Mouse (Mus musculus): ENCODE results near the gene Zswim3. TPM values are rescaled to one million over a fixed set of nuclear protein-coding genes. Genes with fewer than 3 reads are reported as not detected.

Zswim3 gene
- 1 to 10 TPM; 1.4 TPM for total RNA-seq (2021)
- long read RNA-seq, experiment 1, partial matches to known transcripts, result 0 of 2 reads
- long read RNA-seq, experiment 1, other reads (novel, unspliced or antisense), result 1 of 2 reads
- long read RNA-seq, experiment 2, partial matches to known transcripts, result 0 of 1 reads
- long read RNA-seq, experiment 2, other reads (novel, unspliced or antisense), result 1 of 1 reads

DNA sequence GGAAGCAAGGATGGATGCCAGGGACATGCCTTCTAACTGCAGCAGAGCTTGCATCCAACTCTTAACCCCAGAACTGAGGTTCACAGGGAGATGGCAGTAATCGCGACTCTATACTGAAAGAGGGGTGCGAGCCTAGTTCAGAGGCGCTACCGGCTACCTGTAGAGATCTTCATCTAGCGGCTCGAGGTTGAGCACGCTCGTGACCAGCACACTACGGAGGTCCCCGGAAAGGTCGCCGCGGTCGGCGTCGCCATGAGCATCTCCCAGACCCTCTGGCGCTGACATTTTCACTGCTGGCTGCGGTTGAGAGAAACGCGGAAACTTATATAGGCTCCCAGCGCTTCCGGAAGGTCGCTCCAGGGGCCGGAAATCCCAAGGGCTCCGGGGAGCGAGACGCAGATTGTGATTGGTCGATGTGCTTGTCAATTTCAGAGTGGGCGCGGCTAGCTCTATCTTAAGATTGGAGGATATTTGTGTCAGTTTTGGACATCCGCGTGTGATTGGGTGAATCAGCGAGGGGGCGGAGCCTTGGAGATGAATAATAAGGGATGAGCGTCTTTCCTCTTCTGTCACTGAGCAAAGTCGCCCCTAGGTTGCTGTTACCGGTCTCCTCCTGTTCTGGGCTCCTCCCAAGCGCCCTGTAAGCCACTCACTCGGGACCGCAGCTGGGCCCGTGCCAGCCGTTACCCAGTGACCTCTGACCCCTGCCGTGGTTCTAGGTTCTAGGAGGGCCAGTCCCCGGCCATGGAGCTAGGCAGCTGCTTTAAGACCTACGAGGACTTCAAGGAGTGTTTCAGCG is at the start of gene Zswim3, which contains the start of gene Acot8:
Gene Zswim3 (plus strand): TSS at position 566 of the 799 bp plus-strand sequence.
Gene Acot8 (minus strand): TSS at position 350 of the 799 bp plus-strand sequence.
- peak; percentile 96 for DNase-seq

DNA sequence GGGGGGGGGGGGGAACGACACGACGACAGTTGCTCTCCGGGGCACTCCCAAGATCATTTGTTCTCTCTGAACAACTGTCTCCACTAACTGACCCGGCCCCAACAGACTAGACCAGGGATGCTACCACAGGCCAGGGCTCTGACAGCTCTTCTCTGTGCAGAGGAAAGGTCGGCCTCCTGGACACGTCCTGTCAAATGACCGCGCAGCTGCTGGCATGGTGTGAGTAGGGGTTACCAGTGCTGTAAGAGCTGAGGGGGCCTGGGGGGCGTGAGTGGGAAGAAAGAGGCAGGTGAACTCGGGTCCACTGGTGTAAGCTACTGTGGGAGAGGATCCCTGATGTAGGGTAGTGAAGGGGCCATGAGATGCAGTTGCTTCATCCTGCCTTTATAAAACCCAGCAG is 47.1 kb upstream of the Zswim3 start:
- no peak for DNase-seq

DNA sequence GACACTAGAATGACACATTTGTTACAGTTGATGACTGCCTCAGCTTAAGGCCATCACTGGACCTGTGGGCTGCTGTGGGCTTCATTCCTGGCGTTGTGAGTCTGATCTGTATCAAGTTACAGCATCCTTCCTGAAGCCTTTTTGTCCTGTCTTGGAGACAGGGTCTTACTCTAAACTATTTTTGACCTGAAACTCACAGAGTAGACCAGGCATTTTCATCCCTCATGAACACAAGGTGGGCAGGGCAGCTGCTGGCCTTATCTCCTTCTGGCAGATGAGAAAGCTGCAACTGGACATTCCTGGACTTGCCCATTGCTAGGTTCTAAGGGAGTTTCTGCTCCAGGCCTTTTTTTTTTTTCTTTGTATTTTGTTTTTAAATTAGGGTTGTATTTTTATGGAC is 46.2 kb upstream of the Zswim3 start:
- no peak for DNase-seq

DNA sequence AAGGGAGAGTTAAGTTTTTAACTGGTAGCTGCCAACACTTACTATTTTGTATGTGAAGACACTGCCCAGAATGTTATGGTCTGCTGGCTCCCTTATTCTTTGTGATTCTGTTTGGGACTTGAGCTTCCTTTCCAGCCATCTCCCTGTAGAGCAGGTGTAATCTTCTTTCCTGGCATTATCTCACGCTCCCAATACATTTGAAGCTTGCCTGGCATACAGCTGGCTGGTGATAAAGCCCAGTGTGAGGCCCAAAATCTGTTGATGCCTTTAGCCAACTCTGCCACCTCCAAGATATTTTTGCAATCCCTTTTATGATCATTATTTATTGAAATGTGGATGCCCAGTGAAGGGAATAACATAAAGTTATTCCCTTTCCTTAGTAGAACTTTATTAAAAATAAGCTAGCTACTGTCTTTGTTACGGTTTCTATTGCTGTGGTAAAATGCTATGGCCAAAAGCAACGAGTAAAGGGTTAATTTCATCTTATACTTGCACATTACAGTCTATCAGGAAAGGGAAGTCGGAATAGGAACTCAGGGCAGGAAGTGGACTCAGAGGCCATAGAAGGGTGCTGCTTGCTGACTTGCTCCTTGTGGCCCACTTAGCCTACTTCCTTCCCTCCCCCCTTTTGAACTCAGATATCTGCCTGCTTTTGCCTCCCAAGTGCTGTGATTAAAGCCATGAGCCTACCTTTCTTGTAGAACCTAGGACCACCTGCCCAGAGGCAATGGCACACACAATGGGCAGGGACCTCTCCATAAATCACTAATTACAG is 44.7 kb upstream of the Zswim3 start:
- no peak for DNase-seq

DNA sequence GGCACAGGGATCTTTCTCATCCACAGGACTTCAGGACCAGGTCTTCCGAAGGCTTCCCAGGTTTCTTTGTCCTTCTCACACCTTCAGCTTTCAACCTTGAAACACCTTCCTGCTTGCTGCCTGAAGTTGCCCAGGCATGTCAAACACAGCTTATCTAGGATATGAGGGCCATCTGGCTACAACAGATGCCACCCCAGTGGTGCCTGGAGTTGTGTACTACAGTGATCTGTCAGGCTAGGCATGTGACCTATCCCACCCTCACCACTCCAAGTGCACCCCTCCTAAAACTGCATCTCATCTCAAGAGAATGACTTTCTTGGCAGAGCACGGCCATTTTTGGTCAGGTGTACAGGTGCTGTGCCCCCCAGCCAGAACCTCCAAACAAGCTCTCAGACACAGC is 43.4 kb upstream of the Zswim3 start:
- no peak for DNase-seq

DNA sequence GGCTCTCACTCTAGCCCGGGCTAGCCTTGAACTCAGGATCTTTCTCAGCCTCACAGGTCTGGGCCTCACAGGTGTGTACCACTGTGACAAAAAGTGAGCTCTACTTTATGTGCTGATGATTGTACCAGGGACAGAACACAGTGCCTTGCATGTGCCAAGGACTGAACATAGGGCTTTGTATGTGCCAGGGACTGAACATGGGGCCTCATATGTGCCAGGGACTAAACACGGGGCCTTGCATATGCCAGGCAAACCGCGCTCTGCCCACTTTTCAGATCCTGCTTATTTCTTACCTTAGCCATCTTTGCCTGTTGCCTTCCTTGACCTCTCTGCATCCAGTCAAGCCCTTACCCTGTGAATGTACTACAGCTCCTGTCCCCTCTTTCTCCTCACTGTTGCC is 42.9 kb upstream of the Zswim3 start:
- no peak for DNase-seq

DNA sequence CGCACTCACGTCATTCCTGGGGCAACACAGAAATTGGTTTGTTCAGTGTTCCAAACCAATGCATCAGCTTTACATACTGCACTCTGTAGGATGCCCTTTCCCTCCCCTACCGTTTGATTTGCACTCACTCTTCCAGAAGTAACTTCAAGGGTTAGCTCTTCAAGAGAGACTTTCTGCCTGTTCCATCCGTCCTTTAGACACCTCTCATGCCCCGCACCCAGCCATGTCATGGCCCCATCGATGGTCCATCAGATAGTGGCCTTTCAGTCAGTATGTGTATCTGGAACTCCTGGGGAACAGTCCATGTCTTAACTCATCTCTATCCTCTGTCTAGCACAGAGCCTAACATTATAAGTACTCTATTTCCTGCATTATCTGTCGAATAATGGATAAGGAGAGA is 42.3 kb upstream of the Zswim3 start:
- no peak for DNase-seq

DNA sequence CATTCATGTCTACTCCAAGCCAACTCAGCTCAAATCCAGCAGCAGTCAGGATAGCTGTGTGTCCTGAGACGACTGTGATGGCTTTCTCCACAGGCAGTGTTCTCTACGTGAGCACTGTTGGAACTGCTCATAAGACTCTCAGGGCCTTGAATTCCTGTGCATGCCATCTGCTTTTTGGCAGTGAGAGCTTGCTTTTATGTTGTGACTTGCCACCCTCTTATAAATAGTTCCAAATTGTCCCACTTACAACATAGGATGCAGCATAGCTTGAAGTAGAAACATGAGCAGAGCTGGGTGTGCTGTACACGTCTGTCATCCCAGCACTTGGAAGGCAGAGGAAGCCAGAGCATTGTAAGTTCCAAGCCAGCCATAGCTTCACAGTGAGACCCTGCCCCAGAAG is 39.1 kb upstream of the Zswim3 start:
- DNase-seq, result no peak

DNA sequence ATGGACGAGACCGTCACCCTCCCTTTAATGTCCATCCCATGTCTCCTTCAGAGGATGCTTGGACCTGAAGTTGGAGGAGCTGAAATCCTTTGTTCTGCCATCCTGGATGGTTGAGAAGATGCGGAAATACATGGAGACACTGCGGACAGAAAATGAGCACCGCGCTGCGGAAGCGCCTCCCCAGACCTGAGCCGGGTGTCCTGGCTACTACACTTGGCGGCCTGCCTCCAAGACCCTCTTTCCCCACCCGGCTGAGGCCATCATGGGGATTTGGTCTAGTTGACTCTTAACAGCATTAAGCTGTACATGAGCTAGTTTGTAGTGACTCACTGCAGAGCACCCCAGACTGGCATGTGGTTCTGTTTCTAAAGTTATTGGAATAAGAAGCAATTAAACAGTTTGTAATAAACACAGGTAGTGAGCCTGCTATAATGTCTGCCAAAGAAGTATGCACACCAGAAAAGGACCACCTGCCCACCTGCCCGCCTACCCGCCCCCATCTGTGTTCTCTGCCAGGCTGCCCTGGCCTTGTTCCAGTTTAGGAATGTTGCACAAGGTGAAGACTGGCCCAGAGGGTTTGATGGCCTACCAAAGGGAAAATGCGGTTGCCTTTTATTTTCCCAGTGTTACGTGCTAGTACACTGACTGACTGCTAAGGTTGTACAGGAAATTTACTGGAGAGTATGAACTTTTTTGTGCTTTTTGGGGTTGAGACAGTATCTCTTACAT is 36.9 kb upstream of the Zswim3 start:
- DNase-seq, result no peak

DNA sequence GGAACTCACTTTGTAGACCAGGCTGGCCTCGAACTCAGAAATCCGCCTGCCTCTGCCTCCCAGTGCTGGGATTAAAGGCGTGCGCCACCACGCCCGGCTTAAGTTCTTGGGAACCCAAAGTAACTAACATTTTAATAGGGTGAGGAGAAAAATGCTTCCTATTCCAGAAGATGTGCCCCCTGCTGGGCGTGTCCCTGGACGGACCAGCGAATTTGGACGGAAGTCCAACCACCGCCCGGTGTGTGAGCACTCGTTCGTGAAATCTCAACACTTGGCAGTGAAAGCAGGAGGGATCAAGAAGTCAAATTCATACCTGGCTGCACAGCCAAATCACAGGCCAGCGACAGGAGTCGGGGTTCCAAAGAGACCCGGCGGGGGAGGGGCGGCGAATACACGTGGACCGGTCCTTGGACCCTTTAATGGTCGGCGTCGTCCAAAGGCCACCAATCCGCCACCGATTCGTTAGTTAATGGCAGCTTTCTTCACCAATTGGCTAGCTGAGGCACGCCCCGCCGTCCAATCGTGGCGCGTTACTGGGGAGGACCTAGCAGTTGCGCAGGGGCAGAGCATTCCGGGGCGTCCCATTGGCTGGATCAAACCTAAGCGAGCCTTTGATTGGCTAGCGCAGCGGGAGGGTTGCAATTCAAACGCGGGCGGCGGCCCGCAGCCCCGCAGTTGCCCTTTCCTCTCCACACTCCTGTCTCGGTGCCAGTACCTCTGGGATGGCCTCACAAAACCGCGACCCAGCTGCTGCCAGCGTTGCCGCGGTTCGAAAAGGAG is 35.5 kb upstream of the Zswim3 start, which contains the start of gene Ube2c:
Gene Ube2c (plus strand): TSS at position 641 of the 780 bp plus-strand sequence.
- DNase-seq, result peak; percentile 99

DNA sequence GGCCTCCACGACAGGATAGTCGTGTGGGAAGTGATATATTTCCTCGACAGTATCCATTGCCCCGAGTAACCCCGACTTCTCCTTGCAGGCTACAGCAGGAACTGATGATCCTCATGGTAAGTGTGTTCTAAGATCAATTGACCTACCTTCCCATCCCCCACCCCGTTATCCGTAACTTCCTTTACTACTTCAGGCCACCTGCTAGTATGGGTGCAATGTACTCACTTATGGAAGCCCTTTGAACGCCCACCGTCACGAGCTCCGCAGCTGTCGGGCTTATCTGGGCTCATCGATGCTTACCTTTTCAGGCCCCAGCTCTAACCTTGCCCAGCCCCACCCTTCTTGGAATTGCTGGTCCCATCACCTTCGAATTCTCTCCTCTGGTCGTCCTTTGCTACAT is 34.6 kb upstream of the Zswim3 start:
- DNase-seq, result no peak

DNA sequence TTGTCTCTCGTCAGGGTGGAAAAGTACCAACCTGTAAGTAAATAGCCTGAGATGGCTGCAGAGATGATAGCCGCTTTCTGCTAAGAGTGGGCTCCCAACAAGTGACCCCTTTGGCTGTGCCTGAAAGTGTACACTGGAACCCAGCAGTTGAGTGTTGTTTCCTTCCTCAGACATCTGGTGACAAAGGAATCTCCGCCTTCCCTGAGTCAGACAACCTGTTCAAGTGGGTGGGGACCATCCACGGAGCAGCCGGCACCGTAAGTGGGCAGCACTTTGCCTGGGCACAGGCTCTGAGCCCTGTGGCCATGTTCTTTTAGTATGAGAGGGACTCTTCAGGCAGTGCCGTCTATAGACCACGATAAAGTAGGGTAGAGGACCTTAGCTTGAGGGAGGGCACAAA is 33.8 kb upstream of the Zswim3 start:
- no peak for DNase-seq

DNA sequence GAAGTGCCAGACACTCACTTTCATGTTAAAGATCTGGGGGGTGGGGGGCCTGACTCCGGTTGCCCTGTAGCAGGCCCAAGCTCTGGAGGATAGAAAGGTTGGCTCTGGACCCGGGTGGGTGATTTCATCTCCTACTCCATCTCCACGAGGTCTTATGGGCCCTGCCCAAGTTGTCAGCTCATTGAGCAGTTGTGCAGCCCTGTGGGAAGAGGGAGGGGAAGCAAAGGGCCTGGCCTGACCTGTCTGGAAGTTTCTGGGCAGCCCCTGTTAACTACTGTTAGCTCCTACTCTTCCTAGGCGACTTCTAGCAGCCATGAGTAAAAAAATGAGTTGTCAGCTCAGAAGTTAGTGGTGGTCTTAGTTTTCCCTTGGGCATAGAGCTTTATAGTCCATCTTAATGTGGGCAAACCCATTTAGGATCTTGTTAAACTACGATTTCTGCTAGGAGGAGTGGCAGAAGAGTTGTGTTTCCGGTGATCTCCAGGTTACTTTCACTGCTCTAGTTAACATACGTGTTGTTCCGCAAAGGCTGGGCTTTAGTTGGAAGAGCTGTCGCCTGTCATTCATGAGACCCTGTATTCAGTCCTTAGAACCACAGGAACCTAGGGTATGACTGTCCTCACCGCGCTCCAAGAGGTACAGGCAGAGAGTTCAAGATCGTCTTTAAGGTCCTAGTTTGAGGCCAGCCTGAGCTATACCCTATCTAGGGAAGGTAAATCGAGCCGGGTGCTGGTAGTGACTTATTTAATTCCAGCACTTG is 31.5 kb upstream of the Zswim3 start:
- DNase-seq, result no peak

DNA sequence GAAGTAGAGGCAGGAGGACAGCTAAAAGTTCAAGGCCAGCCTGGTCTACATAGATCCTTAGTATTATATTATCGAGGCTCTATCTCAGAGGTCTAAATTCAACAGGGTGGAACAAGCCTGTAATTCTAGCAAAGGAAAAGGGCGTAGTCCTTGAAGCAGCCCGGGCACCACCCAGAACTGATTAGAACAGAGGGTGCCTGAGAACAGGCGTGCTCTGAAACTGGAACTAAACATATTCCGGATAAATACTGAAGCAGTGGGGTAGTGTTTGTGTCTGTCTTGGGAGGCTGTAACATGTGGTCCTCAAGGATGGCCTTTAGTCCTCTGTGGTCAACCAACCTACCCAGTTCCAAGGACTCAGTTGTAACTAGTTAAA is 30.9 kb upstream of the Zswim3 start:
- no peak for DNase-seq

DNA sequence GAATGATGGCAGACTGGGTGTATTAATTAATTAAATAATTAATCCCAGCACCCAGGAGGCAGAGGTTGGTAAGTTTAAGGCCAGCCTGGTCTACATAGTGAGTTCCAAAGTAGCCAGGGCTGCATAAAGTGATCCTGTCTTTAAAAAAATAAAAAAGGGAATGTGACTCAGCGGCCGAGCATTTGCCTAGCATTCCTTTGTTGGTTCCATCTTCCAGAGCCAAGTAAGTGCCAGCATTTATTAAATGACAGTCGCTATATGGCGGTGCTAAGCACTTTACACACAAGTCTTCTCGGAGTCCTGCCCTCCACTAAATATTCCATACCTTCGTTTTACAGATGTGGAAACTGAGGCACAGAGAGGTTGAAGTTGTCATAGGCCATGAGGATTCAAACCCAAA is 28.8 kb upstream of the Zswim3 start:
- no peak for DNase-seq

DNA sequence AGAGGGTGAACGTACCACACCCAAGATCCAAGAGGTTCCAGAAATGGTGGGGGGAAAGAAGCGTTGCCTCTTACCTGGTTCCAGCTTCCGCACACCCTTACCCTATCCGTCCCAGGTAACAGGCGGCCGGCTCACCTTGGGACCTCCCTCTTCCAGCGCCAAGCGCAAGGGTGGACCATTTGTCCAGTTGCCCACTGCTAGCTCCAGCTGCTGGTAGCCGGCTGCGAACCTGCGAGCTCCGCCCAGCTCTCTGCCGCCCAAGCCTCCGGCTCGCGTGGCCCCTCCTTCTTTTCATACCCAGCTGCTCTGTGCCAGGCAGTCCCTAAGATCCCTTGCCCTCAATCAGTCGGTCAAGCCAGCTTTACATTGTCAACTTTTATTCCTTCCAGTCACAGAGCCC is 28.1 kb upstream of the Zswim3 start:
- DNase-seq, result no peak

DNA sequence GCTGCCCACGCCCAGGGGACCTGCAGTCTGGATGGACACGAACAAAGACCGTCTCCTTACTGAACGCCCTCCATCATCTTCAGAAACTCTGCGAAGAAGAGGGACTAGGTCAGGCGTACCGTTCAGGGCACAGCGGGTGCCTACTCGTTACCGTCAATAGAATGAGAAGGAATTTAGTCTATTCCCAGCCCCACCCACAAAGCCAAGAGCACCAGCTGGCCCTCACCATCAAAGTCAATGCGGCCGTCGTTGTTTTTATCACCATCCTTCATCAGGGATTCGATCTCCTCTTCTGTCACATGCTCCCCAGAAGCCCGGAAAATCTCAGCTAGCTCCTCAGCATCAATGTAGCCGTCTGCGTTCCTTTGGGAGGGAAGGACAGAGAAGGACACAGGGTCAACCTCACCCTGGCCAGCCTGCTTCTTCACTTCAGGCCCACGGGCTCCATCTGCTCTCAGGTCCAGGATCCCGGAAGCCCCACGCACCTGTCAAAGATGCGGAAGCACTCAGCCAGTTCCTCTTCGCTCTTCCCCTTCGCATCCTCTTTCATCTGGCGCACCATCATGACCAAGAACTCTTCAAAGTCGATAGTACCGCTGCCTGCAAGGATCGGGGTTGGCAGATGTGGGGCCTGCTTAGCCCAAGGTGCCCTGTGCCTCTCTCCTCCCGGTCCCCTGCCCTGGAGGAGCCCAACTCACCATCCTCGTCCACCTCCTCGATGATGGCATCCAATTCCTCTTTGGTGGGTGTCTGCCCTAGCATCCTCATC is 27.5 kb upstream of the Zswim3 start:
- DNase-seq, result no peak

DNA sequence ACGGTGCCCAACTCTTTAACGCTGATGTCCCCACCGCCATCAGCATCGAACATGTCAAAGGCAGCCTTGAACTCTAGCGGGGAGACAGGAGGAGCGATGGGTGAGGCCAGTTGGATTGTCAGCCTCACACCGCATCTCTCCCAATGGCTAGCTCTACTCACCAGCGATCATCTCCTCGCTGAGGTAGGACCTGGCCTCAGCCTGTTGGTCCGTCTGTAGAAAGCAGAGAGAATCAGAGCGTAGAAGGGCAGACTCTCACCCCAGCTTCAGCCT is 26.9 kb upstream of the Zswim3 start:
- DNase-seq, result no peak

DNA sequence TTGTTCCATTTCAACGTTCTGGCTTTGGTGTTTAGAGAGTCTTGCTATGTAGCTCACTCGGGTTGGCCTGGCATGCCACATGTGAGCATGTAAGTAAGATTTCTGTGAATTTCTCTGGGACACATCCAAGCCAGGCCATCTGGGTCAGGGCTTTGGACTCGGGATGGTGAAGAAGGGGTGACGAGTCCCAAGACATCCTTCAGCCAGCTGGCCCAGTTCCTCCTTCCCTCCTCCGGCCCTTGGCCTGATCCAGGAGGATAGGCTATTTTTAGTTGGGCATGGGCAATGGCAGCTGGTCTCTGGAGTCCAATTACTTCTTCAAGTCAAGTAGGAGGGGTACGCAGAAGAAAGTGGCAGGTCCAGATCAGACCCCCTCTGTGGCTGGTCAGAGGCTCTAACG is 26.1 kb upstream of the Zswim3 start:
- peak; percentile 78 for DNase-seq

DNA sequence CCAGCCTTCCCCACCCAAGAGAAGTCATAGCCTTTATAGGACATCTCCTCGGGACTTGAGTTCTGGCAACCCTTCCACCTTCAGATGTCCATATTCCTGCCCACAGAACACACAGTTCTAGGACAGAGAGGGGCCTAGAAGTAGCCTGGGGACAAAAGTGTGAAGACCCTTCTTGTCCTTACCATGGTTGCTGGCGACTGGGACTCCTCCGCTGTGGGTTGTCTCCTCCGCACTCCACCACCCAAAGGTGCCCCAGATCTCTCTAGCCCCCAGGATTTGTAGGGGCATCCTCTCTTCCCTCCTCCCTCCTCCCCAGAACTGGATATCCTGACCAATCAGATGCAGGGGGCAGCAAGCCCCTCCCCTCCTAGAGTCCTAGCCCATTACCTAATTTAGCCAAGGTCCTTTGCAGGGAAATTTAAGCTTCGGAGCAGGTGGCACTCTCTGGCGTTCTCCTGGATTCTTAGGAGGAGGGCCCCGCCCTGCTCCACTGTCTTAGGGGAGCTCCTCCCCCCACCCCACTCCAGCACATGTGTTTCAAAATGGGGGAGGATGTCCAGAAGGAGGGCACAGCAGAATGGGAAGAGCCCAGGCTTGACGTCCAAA is 25.3 kb upstream of the Zswim3 start, which contains the start of gene Tnnc2:
Gene Tnnc2 (minus strand): TSS at position 487 of the 606 bp plus-strand sequence.
- peak; percentile 86 for DNase-seq

Measured in gastrocnemius, postnatal 25 days (tissue).